Mouse (Mus musculus): ENCODE results near the gene C1qtnf3. TPM values are rescaled to one million over a fixed set of nuclear protein-coding genes. Genes with fewer than 3 reads are reported as not detected.

The C1qtnf3 gene
- polyA plus RNA-seq, 1 experiment = not detected

- no peak for TF ChIP-seq GATA1 (IDR thresholded peaks at IDR 0.05; ENCODE audit: low read length)
Measured at GRCm38 (mm10) chr15:10990411-10990810, 38.3 kb downstream of the C1qtnf3 start.

- TF ChIP-seq GATA1 (IDR thresholded peaks at IDR 0.05; ENCODE audit: low read length) = no peak
Measured at GRCm38 (mm10) chr15:10991566-10991965, 39.4 kb downstream of the C1qtnf3 start.

GRCm38 (mm10) chr15:10999832-11000231, 47.7 kb downstream of the C1qtnf3 start:
- no peak for TF ChIP-seq GATA1 (IDR thresholded peaks at IDR 0.05; ENCODE audit: low read length)

GRCm38 (mm10) chr15:11000421-11000820, 48.3 kb downstream of the C1qtnf3 start, which contains the start of gene Slc45a2:
Gene Slc45a2 (plus strand): TSS chr15:11000721.
- TF ChIP-seq GATA1 (IDR thresholded peaks at IDR 0.05; ENCODE audit: low read length) = no peak

- no peak for TF ChIP-seq GATA1 (IDR thresholded peaks at IDR 0.05; ENCODE audit: low read length)
Measured at GRCm38 (mm10) chr15:11003791-11004190, 51.7 kb downstream of the C1qtnf3 start.

- TF ChIP-seq GATA1 (IDR thresholded peaks at IDR 0.05; ENCODE audit: low read length) = no peak
Measured at GRCm38 (mm10) chr15:11004646-11005045, 52.5 kb downstream of the C1qtnf3 start.

GRCm38 (mm10) chr15:11008756-11009155, 56.6 kb downstream of the C1qtnf3 start:
- no peak for TF ChIP-seq GATA1 (IDR thresholded peaks at IDR 0.05; ENCODE audit: low read length)

- TF ChIP-seq GATA1 (IDR thresholded peaks at IDR 0.05; ENCODE audit: low read length) = no peak
Measured at GRCm38 (mm10) chr15:11010976-11011548, 58.9 kb downstream of the C1qtnf3 start.

- TF ChIP-seq GATA1 (IDR thresholded peaks at IDR 0.05; ENCODE audit: low read length) = no peak
Measured at GRCm38 (mm10) chr15:11014931-11015330, 62.8 kb downstream of the C1qtnf3 start.

GRCm38 (mm10) chr15:11026801-11027561, 74.8 kb downstream of the C1qtnf3 start:
- no peak for TF ChIP-seq GATA1 (IDR thresholded peaks at IDR 0.05; ENCODE audit: low read length)

Other genes starting within 250 kb of the C1qtnf3 start
- not detected in 2 replicates for gene Rai14, start 237.7 kb upstream of the C1qtnf3 start, polyA plus RNA-seq (2012)
- 3.1 and 4.1 TPM in 2 replicates for gene Amacr, start 29.4 kb downstream of the C1qtnf3 start, polyA plus RNA-seq (2012)
- not detected in 2 replicates for gene Slc45a2, start 48.4 kb downstream of the C1qtnf3 start, polyA plus RNA-seq (2012)
- gene Rxfp3, start 85.7 kb downstream of the C1qtnf3 start, polyA plus RNA-seq (2012) = not detected in 2 replicates
- gene Adamts12, start 112.5 kb downstream of the C1qtnf3 start, polyA plus RNA-seq (2012) = not detected in 2 replicates

All from G1E-ER4 (cell line).